28 mouse cellular contexts compared by ENCODE assay signal in genomic region chr5:43953241-43953640, GRCm38 (mm10). TPM values are rescaled to one million over a fixed set of nuclear protein-coding genes. Genes with fewer than 3 reads are reported as not detected.
"Had no signal": no experiment of that assay in that cellular context is flagged by ENCODE, and none has a peak within 500 bp of the region (broad histone marks: within the 10 kb centered on the region; RNA-seq: fewer than 3 reads in every experiment).

No protein-coding gene starts in this region.

- H3K9ac ChIP-seq: limb, embryonic 13.5 days; liver, embryonic 12.5 days; liver, embryonic 15.5 days; lung, embryonic 15.5 days; midbrain, embryonic 13.5 days had no signal

- H3K4me2 ChIP-seq: limb, embryonic 13.5 days; liver, embryonic 12.5 days; liver, embryonic 15.5 days; lung, embryonic 15.5 days; midbrain, embryonic 13.5 days had no signal

- H3K36me3 ChIP-seq: limb, embryonic 10.5 days; limb, embryonic 13.5 days; liver, embryonic 12.5 days; liver, embryonic 15.5 days; lung, embryonic 15.5 days; midbrain, embryonic 10.5 days; midbrain, embryonic 13.5 days had no signal

- DNase-seq: kidney, postnatal 25 days; layer of hippocampus, adult 9-11 months; liver; lung, adult 18-20 months; lung, postnatal 10 days; lung, postnatal 36 days; right cerebral cortex, adult 18-20 months; right cerebral cortex, postnatal 14 days; right cerebral cortex, postnatal 4 days; thymus, adult 2 months; thymus, postnatal 14 days; thymus, postnatal 4 days had no signal

- ATAC-seq: liver, embryonic 12.5 days; midbrain, embryonic 13.5 days; midbrain, embryonic 16.5 days had no signal

- H3K9me3 ChIP-seq: limb, embryonic 10.5 days; limb, embryonic 13.5 days; liver, embryonic 12.5 days; liver, embryonic 15.5 days; lung, embryonic 15.5 days; megakaryocyte, embryonic 14.5 days; midbrain, embryonic 10.5 days; midbrain, embryonic 13.5 days had no signal

- H3K27ac ChIP-seq: kidney, postnatal 0 days; layer of hippocampus, adult 2 months; limb, embryonic 10.5 days; limb, embryonic 13.5 days; liver, embryonic 12.5 days; liver, embryonic 15.5 days; lung, embryonic 15.5 days; midbrain, embryonic 10.5 days; midbrain, embryonic 13.5 days; stomach, postnatal 0 days had no signal

- H3K27me3 ChIP-seq: limb, embryonic 13.5 days; liver, embryonic 15.5 days; lung, embryonic 15.5 days; midbrain, embryonic 13.5 days had no signal

- H3K4me3 ChIP-seq: layer of hippocampus, adult 2 months; limb, embryonic 10.5 days; limb, embryonic 13.5 days; liver, embryonic 12.5 days; liver, embryonic 15.5 days; lung, embryonic 15.5 days; megakaryocyte, embryonic 14.5 days; midbrain, embryonic 10.5 days; midbrain, embryonic 13.5 days; myocyte had no signal

RNA-seq across cellular contexts. Expression of gene Fgfbp1, which starts 28.3 kb away (rescaled TPM):
- total RNA-seq: monocyte, adult 5-6 weeks had no signal
- polyA plus RNA-seq: liver, embryonic 12.5 days had no signal

RNA-seq across cellular contexts. Expression of gene Gm7879, which starts 40.3 kb away (rescaled TPM):
- polyA plus RNA-seq: kidney, embryonic 14.5 days; kidney, postnatal 0 days; lung, embryonic 15.5 days; neural tube, embryonic 14.5 days had no signal
